Mouse (Mus musculus) embryonic fibroblast, embryonic 13.5 days (primary cell): ENCODE results near the gene Gm17490.

Experiments used
- CTCF ChIP-seq: IDR thresholded peaks from 2 replicates; pipeline ENCODE4 v1.5.1; 2011; ENCODE audit warnings: mild to moderate bottlenecking, control low read depth, low read length, moderate library complexity, borderline replicate concordance; ENCODE audit not compliant: insufficient read depth
- POLR2A ChIP-seq: IDR thresholded peaks from 2 replicates; pipeline ENCODE4 v1.6.1; 2011; ENCODE audit warnings: low read depth, mild to moderate bottlenecking, control low read depth, low read length, moderate library complexity

GRCm38 (mm10) chr2:11619598-11619997, 6.5 kb downstream of the Gm17490 start:
- TF ChIP-seq CTCF (no peak), POLR2A (no peak)
